Mouse (Mus musculus) neutrophil, adult 5-6 weeks (primary cell): Measurements from ENCODE around the gene Pawr. TPM values are rescaled to one million over a fixed set of nuclear protein-coding genes. Genes with fewer than 3 reads are reported as not detected.

Experiments
- ATAC-seq: fragments of 151-379, 151-347 bp; 2 replicates; pipeline ENCODE4 v1.8.0; 2017; ENCODE audit warnings: mild to moderate bottlenecking, moderate TSS enrichment; ENCODE audit not compliant: insufficient number of reproducible peaks, poor library complexity, low FRiP score, severe bottlenecking; ENCODE audit errors: extremely low read depth
- total RNA-seq: library from RNA; stranded (forward); fragments of 200-1000 nt; gene quantifications from 2 replicates; pipeline ENCODE4 v1.2.3, GENCODE M21; 2017

The Pawr gene
- total RNA-seq: 0.37 TPM in 1 of 2 replicates, not detected in the other

- ATAC-seq: no peak
Measured at GRCm38 (mm10) chr10:108331784-108332561, at the start of gene Pawr. Pawr (plus strand) TSS chr10:108332121.

GRCm38 (mm10) chr10:108282351-108282750 is 49.6 kb upstream of the Pawr start:
- ATAC-seq: no peak

GRCm38 (mm10) chr10:108283418-108283817 is 48.5 kb upstream of the Pawr start:
- no peak for ATAC-seq

- ATAC-seq: no peak
Measured at GRCm38 (mm10) chr10:108283837-108284236, 48.1 kb upstream of the Pawr start.

- no peak for ATAC-seq
Measured at GRCm38 (mm10) chr10:108284445-108284844, 47.5 kb upstream of the Pawr start.

- ATAC-seq: no peak
Measured at GRCm38 (mm10) chr10:108284977-108285376, 46.9 kb upstream of the Pawr start.

GRCm38 (mm10) chr10:108286658-108287437 is 45.1 kb upstream of the Pawr start:
- ATAC-seq: no peak

GRCm38 (mm10) chr10:108287438-108287801 is 44.5 kb upstream of the Pawr start:
- ATAC-seq: no peak

GRCm38 (mm10) chr10:108290046-108290445 is 41.9 kb upstream of the Pawr start:
- ATAC-seq: no peak

- ATAC-seq: no peak
Measured at GRCm38 (mm10) chr10:108291688-108292471, 40.0 kb upstream of the Pawr start.

GRCm38 (mm10) chr10:108292651-108293050 is 39.3 kb upstream of the Pawr start:
- no peak for ATAC-seq

- ATAC-seq: no peak
Measured at GRCm38 (mm10) chr10:108293620-108294195, 38.2 kb upstream of the Pawr start.

- ATAC-seq: no peak
Measured at GRCm38 (mm10) chr10:108294766-108295165, 37.2 kb upstream of the Pawr start.

GRCm38 (mm10) chr10:108296446-108296845 is 35.5 kb upstream of the Pawr start:
- no peak for ATAC-seq

- ATAC-seq: no peak
Measured at GRCm38 (mm10) chr10:108298261-108298660, 33.7 kb upstream of the Pawr start.

- no peak for ATAC-seq
Measured at GRCm38 (mm10) chr10:108298841-108299545, 32.9 kb upstream of the Pawr start.

GRCm38 (mm10) chr10:108299828-108300227 is 32.1 kb upstream of the Pawr start:
- ATAC-seq: no peak

- peak; percentile 72 for ATAC-seq
Measured at GRCm38 (mm10) chr10:108300843-108301242, 31.1 kb upstream of the Pawr start.

- ATAC-seq: no peak
Measured at GRCm38 (mm10) chr10:108307772-108308171, 24.1 kb upstream of the Pawr start.
